Mouse (Mus musculus): ENCODE results near the gene H2-T22.

GRCm38 (mm10) chr17:35996949-35997348, 45.6 kb downstream of the H2-T22 start:
- TF ChIP-seq CTCF (IDR thresholded peaks at IDR 0.05; ENCODE audit: low read depth, low read length) (peak; percentile 100), GATA2 (IDR thresholded peaks at IDR 0.05; ENCODE audit: borderline replicate concordance, low read depth, low read length) (no peak)
